Mouse (Mus musculus) heart, adult 2 months (tissue): ENCODE data around the gene Pfas. TPM values are rescaled to one million over a fixed set of nuclear protein-coding genes. Genes with fewer than 3 reads are reported as not detected.
"Not testable (repeated sequence)": the region's sequence is repeated elsewhere in the genome, so short reads cannot be mapped to it uniquely, and the experiment has no call there.

Experiments
- DNase-seq, 2 experiments: peaks; one replicate each; pipeline ENCODE4 v3.0.0; 2021
- H3K27ac ChIP-seq: fragments of 200-600 bp; 2 replicates; pipeline ENCODE4 v1.8.1; 2022
- H3K27me3 ChIP-seq: fragments of 200-500 bp; 2 replicates; pipeline ENCODE4 v1.6.1; 2012; ENCODE audit warnings: mild to moderate bottlenecking, low read length, inconsistent platforms, mixed read lengths; ENCODE audit not compliant: control insufficient read depth, insufficient read depth
- H3K36me3 ChIP-seq: fragments of 200-500 bp; 2 replicates; pipeline ENCODE4 v1.6.1; 2012; ENCODE audit warnings: low read length, inconsistent platforms; ENCODE audit not compliant: control insufficient read depth, insufficient read depth
- H3K4me1 ChIP-seq: fragments of 200-500 bp; 2 replicates; pipeline ENCODE4 v1.6.1; 2011; ENCODE audit warnings: low read length; ENCODE audit not compliant: control insufficient read depth, insufficient read depth
- H3K4me3 ChIP-seq: fragments of 200-600 bp; 2 replicates; pipeline ENCODE4 v1.8.1; 2022
- H3K79me2 ChIP-seq: fragments of 200-500 bp; replicated peaks from 2 replicates; pipeline ENCODE4 v1.6.1; 2012; ENCODE audit warnings: mild to moderate bottlenecking, inconsistent platforms, low read length, moderate library complexity, mixed read lengths; ENCODE audit not compliant: control insufficient read depth, insufficient read depth
- H3K9ac ChIP-seq: fragments of 200-500 bp; 2 replicates; pipeline ENCODE4 v1.6.1; 2012; ENCODE audit warnings: low read depth, mild to moderate bottlenecking, control low read depth, inconsistent platforms, low read length, mixed read lengths
- CTCF ChIP-seq: fragments of 200-600 bp; IDR thresholded peaks from 2 replicates; pipeline ENCODE4 v1.8.1; 2022; ENCODE audit warnings: antibody characterized with exemption, mild to moderate bottlenecking, moderate library complexity
- EP300 ChIP-seq: fragments of 200-500 bp; IDR thresholded peaks from 2 replicates; pipeline ENCODE4 v1.6.1; 2011; ENCODE audit warnings: low read depth, low read length, control low read depth; ENCODE audit not compliant: insufficient read depth
- POLR2A ChIP-seq: fragments of 200-500 bp; IDR thresholded peaks from 2 replicates; pipeline ENCODE4 v1.6.1; 2011; ENCODE audit warnings: mild to moderate bottlenecking, low read depth, low read length, control low read depth; ENCODE audit not compliant: insufficient read depth
- WGBS: fragments of 180-500 bp; shearing (Covaris S2); methylation state at CpG from one replicate; pipeline ENCODE4 v1.1.7; 2018; 5-methylcytosine and 5-hydroxymethylcytosine counted together
- intact Hi-C: fragments of 180-260 bp; cut with DNase I; formaldehyde crosslinking; loops from one replicate; pipeline ENCODE4 v1.15.1; 2025
- polyA plus RNA-seq: library from polyadenylated mRNA; depleted of rRNA; stranded (reverse); fragments of >200 nt; gene quantifications from 2 replicates; pipeline ENCODE4 v1.2.3, GENCODE M21; 2012
- total RNA-seq, 2 experiments: library from RNA; stranded (reverse); gene quantifications; 2 replicates each; pipeline ENCODE4 v1.2.3; 2021

Gene Pfas
- total and polyA plus RNA-seq, 3 experiments = 5.9 to 8.5 (median 6.4) TPM

GRCm38 (mm10) chr11:68973250-68974058 is 34.8 kb downstream of the Pfas start:
- peak; percentile 89 to 91 for DNase-seq
- H3K4me1 ChIP-seq, H3K27me3 ChIP-seq, H3K36me3 ChIP-seq, intact Hi-C loops, H3K79me2 ChIP-seq: not testable (repeated sequence)
- 0 out of 2 replicates have a peak, but pooled peaks have one; percentile 16 for TF ChIP-seq POLR2A
- under 1% methylated on average over 38 of the region's 38 CpGs for WGBS
- Histone ChIP-seq H3K27ac (peak overlapping the region; percentile 66), H3K9ac (peak overlapping the region; percentile 67), H3K4me3 (peak overlapping the region; percentile 56)

- WGBS = 42% methylated on average over 4 of the region's 4 CpGs
- intact Hi-C loops = no loop called here
- no peak overlapping the region for H3K9ac ChIP-seq
- TF ChIP-seq POLR2A (no peak), EP300 (no peak)
- peak in 1 of 2 experiments; percentile 52 for DNase-seq
- H3K36me3 ChIP-seq = no peaks in the 10 kb centered on the region
- no peak overlapping the region for H3K27ac ChIP-seq
- no peaks in the 10 kb centered on the region for H3K27me3 ChIP-seq
- no peak overlapping the region for H3K4me3 ChIP-seq
- peaks cover 8% of the 10 kb centered on the region for H3K4me1 ChIP-seq
- H3K79me2 ChIP-seq = no peaks in the 10 kb centered on the region
Observed at GRCm38 (mm10) chr11:68970232-68970631, 38.0 kb downstream of the Pfas start.

GRCm38 (mm10) chr11:68968752-68969151 is 39.5 kb downstream of the Pfas start:
- no peak overlapping the region for H3K27ac ChIP-seq
- TF ChIP-seq POLR2A = no peak
- TF ChIP-seq EP300 = no peak
- TF ChIP-seq CTCF = no peak
- no peak overlapping the region for H3K4me3 ChIP-seq
- no peaks in the 10 kb centered on the region for H3K79me2 ChIP-seq
- H3K27me3 ChIP-seq = no peaks in the 10 kb centered on the region
- intact Hi-C loops = loop anchor here (5.0 kb wide), 2 partner anchors 69 to 154 kb away; partner anchors contain the start of genes 9130213A22Rik and Hes7
- peaks cover 6% of the 10 kb centered on the region for H3K4me1 ChIP-seq
- DNase-seq = no peak
- H3K36me3 ChIP-seq = no peaks in the 10 kb centered on the region
- whole genome bisulfite sequencing = 87% methylated on average over 11 of the region's 11 CpGs
- H3K9ac ChIP-seq = no peak overlapping the region

- Histone ChIP-seq H3K27ac (peak within 1 kb of the TSS; percentile 80), H3K27me3 (no peaks in the 10 kb centered on the region), H3K79me2 (no peaks in the 10 kb centered on the region), H3K9ac (peak within 1 kb of the TSS; percentile 64), H3K36me3 (no peaks in the 10 kb centered on the region), H3K4me1 (peaks cover 4% of the 10 kb centered on the region), H3K4me3 (peak within 1 kb of the TSS; percentile 59)
- TF ChIP-seq EP300 (no peak), CTCF (peak; percentile 50), POLR2A (peak; percentile 60; the same call in 1 of the 2 replicates)
- DNase-seq = peak; percentile 91 to 95
- WGBS = under 1% methylated on average over 50 of the region's 50 CpGs
- intact Hi-C loops = loop anchor here (2.0 to 5.0 kb wide), 3 partner anchors 15 to 155 kb away; partner anchors contain the start of genes 9130213A22Rik and Hes7
Observed at GRCm38 (mm10) chr11:68967337-68968282, 40.6 kb downstream of the Pfas start, which contains the start of gene Slc25a35. Slc25a35 (plus strand) TSS chr11:68968131.

- WGBS = 38% methylated on average over 1 of the region's 1 CpGs
- Histone ChIP-seq H3K36me3 (no peaks in the 10 kb centered on the region), H3K9ac (no peak overlapping the region), H3K4me1 (peaks cover 5% of the 10 kb centered on the region), H3K4me3 (no peak overlapping the region), H3K27ac (peak overlapping the region; percentile 41), H3K79me2 (no peaks in the 10 kb centered on the region), H3K27me3 (no peaks in the 10 kb centered on the region)
- intact Hi-C loops = loop anchor here (1.0 to 5.0 kb wide), 4 partner anchors 16 to 156 kb away; partner anchors contain the start of genes 9130213A22Rik and Hes7
- TF ChIP-seq POLR2A (no peak), CTCF (no peak), EP300 (no peak)
- DNase-seq = no peak
Observed at GRCm38 (mm10) chr11:68966554-68966953, 41.7 kb downstream of the Pfas start.
